Mouse (Mus musculus) adipocyte (in vitro differentiated cells): Measurements from ENCODE around the gene Tmem240.
"Not testable (repeated sequence)": the region's sequence is repeated elsewhere in the genome, so short reads cannot be mapped to it uniquely, and the experiment has no call there.

Experiments
- DNase-seq: peaks from one replicate; pipeline ENCODE4 v3.0.0-alpha.2; 2016; ENCODE audit warnings: low spot score

The Tmem240 gene

DNA sequence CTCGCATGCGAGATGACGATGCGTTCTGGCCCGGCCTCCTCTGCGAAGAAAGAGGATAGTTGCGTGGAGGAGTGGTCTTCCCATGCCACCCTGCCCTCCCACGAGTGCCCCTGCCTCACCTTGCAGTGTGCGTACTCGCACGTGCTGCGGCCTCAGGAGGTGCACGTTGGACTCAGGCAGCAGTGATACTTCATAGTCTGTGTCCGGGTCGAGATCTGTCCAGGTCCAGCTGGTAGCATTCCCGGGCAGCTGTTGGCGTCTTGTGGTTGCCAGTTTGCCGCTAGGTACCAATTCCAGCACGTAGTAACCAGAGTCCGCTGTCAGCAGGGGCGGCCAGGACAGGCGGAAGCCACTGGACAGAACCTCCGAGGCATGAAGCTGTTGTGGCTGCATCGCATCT is 36.0 kb downstream of the Tmem240 start:
- DNase-seq, result no peak

GRCm38 (mm10) chr4:155771706-155772105 is 37.1 kb downstream of the Tmem240 start:
- DNase-seq, result no peak

DNA sequence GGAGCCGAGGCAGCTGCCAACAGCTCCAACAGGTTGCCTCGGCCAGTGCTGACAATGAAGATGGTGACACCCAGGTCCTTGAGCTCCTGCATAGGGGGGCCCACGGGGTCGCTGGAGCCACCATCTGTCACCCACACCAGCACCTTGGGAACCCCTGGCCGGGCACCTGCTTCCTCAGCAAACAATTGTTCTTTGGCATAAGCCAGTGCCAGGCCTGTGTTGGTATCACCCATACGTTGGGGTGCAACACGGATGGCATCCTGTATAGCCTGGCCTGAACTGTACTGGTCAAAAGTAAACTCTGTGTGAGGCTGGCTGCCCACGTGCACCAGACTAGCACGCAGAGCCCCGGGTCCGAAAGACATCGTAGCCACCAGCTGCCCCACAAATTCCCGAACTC is 38.2 kb downstream of the Tmem240 start:
- DNase-seq, result no peak

GRCm38 (mm10) chr4:155773335-155774078 is 38.9 kb downstream of the Tmem240 start:
- DNase-seq, result no peak

DNA sequence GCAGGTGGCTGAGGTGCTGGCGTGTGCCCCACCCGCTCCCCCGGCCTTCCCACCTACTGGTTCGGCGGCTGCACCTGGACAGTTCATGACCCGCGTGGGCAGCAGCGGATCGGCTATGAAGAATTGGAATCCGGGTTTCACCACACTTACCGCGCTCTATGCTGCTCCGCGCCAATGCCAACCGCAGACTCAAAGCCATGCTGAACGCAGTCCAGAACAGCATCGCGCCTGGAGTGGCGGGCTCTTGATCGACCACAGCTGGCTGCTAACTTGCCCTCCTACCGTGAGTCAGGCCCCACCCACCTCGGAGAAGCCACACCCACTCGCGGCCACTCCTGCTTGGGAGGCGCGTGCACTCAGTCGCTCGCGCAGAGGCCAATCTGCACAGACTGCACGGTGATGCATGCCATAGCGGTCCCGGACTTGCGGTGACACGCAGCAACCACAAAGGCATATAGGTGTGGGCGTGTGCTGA is 39.7 kb downstream of the Tmem240 start, which contains the start of gene Vwa1:
Gene Vwa1, minus strand, starts transcription at position 419 of the 475 bp plus-strand sequence.
- DNase-seq, result no peak

DNA sequence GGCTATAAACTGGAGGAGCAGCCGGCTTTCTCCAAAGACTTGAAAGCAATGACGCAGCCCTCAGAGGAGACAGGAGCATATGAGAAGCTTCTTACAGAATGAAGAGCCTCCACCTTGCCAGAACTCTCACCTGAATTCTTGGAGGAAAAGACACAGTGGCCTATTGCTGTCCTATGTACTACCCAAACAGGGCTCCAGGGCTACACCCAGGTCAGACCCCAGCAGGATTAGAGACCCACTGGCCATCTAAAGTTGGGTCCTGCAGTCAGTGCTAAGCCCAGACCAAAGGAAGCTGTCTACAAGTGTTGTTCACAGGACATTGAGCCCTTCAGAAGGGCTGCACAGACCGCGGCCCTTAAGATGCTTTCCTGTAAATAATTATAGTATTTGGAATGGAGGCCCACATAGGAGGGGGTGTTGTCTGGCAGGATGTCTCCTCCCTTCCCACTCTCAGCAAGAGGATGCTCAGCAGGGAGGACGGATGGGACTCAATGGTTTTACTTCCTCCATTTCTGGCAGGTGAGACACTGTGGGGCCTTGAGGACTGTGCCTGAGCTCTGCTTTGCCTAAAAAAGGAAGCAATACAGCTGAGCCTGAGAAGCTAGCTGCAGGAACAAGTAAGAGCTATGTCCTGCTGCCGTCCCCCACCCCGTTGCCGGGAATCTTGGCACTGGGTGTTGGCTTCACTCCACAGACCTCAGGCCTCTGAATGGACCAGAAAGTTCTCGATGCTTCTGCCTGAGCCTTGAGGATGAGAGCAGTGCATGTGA is 40.6 kb downstream of the Tmem240 start:
- DNase-seq, result peak; percentile 43

DNA sequence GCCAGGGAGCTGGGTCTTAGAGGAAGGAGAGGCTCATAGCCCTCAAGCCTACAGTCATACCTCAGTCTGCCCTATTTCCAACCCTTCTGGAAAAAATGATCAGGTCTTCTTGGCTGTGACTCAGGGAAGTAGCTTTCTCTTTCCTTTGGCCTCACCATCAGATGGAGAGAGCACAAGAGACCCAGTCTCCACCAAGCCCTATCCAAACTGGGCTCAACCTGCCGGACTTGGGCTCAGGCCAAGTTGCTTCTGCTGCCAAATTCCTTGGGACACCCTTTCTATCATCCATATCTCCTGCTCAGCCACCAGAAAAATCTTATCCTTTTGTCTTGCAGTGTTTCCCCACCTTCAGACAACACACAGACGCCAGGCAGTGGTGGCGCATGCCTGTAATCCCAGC is 41.3 kb downstream of the Tmem240 start:
- peak; percentile 62 for DNase-seq

GRCm38 (mm10) chr4:155776704-155777335 is 42.2 kb downstream of the Tmem240 start:
- peak; percentile 82 for DNase-seq

DNA sequence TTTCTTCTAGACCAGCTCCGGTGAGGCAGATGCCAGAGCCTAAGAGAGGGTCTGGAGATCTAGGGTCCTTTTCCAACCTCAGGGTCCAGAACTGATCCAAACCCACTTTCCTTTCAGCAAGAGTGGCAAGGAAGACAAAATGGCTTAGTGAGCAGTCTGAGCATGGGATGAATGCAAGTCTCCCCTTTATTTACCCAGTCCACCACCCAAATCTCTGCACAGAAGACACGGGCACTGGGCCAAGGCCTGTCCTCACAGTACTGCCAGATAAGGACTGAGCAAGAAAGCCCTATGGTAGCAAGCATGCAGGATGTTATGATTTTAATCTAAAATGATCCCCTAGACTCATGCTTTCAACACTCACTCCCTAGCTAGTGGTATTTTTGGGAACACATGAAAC is 43.2 kb downstream of the Tmem240 start:
- peak; percentile 78 for DNase-seq

- DNase-seq, result no peak
Measured at GRCm38 (mm10) chr4:155779498-155779897, 44.9 kb downstream of the Tmem240 start.

DNA sequence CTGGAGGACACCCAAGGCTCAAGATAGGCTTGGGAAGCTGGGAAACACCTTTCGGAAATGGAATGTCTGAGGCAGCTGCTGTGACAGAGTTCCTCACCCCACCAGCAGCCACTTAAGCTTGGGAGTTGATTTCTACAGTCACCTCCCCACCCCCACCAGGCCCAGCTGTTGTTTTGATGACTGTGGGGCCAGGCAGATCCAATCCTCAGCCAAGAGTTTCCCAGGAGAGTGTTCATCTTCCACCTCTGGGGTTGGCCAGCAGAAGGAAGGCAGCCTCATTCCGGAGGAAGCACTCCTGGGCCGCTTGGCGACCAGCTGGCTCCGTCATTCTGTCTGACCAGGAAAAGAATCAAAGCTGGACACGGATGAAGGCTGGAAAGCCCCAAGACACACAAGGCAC is 46.3 kb downstream of the Tmem240 start:
- peak; percentile 88 for DNase-seq

- no peak for DNase-seq
Measured at GRCm38 (mm10) chr4:155783486-155784080, 49.0 kb downstream of the Tmem240 start.

- DNase-seq, result peak; percentile 78
Measured at GRCm38 (mm10) chr4:155784081-155784701, 49.6 kb downstream of the Tmem240 start.

- DNase-seq, result no peak
Measured at GRCm38 (mm10) chr4:155785246-155785645, 50.6 kb downstream of the Tmem240 start.

DNA sequence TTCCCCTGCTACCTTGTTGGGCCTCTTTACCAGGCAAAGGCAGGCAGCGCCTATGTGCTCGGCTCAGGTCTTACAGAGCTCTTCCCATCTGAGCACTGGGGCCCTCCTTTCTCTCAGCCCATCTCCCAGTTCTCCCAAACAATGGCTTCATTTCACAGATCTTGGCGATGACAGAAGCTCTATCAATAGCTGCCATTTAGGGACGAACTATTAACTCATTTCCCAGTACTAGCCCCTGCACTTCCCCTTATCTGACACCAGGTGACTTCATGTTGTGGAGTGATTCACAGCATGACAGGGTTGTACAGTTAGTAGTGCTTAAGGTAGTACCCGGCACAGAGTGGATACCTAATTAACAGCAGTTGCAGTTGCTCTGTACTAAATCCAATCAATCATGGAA is 51.2 kb downstream of the Tmem240 start, which contains the start of gene Tmem88b:
Gene Tmem88b, minus strand, starts transcription at position 56 of the 400 bp plus-strand sequence.
- no peak for DNase-seq

- DNase-seq, result no peak
Measured at GRCm38 (mm10) chr4:155788300-155788699, 53.7 kb downstream of the Tmem240 start.

DNA sequence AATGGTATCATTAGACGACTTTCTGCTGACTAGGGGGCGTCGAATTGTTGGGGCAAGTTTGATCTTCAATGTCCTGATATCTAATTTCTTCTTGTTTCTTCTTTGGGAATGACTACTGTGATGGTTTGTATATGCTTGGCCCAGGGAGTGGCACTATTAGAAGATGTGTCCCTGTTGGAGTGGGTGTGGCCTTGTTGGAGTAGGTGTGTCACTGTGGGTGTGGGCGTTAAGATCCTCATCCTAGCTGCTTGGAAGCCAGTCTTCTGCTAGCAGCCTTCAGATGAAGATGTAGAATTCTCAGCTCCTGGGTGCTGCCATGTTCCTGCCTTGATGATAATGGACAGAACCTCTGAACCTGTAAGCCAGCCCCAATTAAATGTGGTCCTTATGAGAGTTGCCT is 54.2 kb downstream of the Tmem240 start:
- DNase-seq, result not testable (repeated sequence)

DNA sequence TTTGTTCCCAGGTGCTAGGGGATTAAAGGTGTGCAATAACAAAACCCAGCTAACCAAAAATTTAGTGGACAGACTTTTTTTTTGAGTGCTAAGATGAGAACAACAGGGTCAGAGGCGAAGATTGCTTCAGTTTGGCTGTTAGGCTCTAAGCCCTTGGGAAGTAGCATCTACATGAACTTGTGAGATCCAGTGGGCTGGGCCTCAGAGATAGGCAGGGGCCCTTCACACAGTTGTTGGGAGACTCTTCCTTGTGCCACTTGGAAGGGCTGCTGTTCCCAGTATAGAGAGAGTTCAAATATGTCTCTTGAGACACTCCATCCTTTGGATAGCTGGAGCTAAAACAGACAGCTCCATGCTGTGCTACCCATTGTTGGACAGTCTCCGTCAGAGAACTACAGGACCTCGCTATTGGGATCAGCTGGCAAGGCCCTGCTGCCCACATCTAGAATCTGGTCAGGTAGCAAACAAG is 55.5 kb downstream of the Tmem240 start, which contains the start of gene Ankrd65:
Gene Ankrd65, plus strand, starts transcription at position 419 of the 469 bp plus-strand sequence.
- DNase-seq, result peak; percentile 96
